Mouse (Mus musculus) bone marrow, adult 2 months (tissue): Measurements from ENCODE around the gene Fgd4.

Source experiments
- CTCF ChIP-seq: fragments of 200-500 bp; IDR thresholded peaks from 2 replicates; pipeline ENCODE4 v1.5.1; 2011; ENCODE audit warnings: low read length, control low read depth; ENCODE audit not compliant: control insufficient read depth, insufficient read depth
- POLR2A ChIP-seq: fragments of 200-500 bp; IDR thresholded peaks from 2 replicates; pipeline ENCODE4 v1.6.1; 2011; ENCODE audit warnings: low read depth, mild to moderate bottlenecking, control low read depth, low read length, borderline replicate concordance; ENCODE audit not compliant: control insufficient read depth

- TF ChIP-seq CTCF (no peak), POLR2A (no peak)
These were observed 555 bp downstream of the Fgd4 start for GRCm38 (mm10) chr16:16599586-16600401.
